Mouse (Mus musculus) liver, embryonic 14.5 days (tissue): ENCODE measurements at regions not wholly inside any gene's neighbourhood (a gene's known extent, or its start where the extent isn't known, plus 50 kb on each side); places are given as distances from the start of the nearest gene placed in this dataset.

Source experiments
- ATAC-seq: fragments of 200-750 bp; cut with Nextera tagmentation; 2 replicates; pipeline ENCODE4 v1.8.0; 2017; ENCODE audit warnings: moderate number of reproducible peaks, mild to moderate bottlenecking, moderate library complexity; ENCODE audit not compliant: insufficient read depth
- DNase-seq, 3 experiments: peaks; one replicate each; pipeline ENCODE4 v3.0.0-alpha.2; 2012 to 2013; ENCODE audit warnings: low read depth in 3 of 3, low spot score in 3 of 3
- H3K27ac ChIP-seq: fragments of 300-500 bp; sonication (generic); 2 replicates; pipeline ENCODE4 v1.5.1; 2014; ENCODE audit warnings: moderate library complexity, mild to moderate bottlenecking, control low read depth, inconsistent platforms
- H3K27me3 ChIP-seq: fragments of 300-500 bp; sonication (generic); 2 replicates; pipeline ENCODE4 v1.6.1; 2014; ENCODE audit warnings: mild to moderate bottlenecking, low read length, moderate library complexity; ENCODE audit not compliant: control insufficient read depth, insufficient read depth
- H3K36me3 ChIP-seq: fragments of 300-500 bp; sonication (generic); replicated peaks from 2 replicates; pipeline ENCODE4 v1.6.1; 2014; ENCODE audit warnings: low read depth; ENCODE audit not compliant: control insufficient read depth, insufficient read depth
- H3K4me1 ChIP-seq, 2 experiments: fragments of 200-500 bp in 1 of 2; fragments of 300-500 bp in 1 of 2; sonication (generic) in 1 of 2; replicated peaks; 2 replicates each; pipeline ENCODE4 v1.6.1; 2012 to 2014; ENCODE audit warnings: antibody characterized with exemption in 1 of 2, inconsistent platforms in 1 of 2, low read length in 1 of 2; ENCODE audit not compliant: control insufficient read depth in 2 of 2, insufficient read depth in 2 of 2
- H3K4me2 ChIP-seq: fragments of 300-500 bp; sonication (generic); 2 replicates; pipeline ENCODE4 v1.6.1; 2014; ENCODE audit warnings: low read depth, mild to moderate bottlenecking, control low read depth, moderate library complexity
- H3K4me3 ChIP-seq, 2 experiments: fragments of 200-500 bp in 1 of 2; fragments of 300-500 bp in 1 of 2; sonication (generic) in 1 of 2; 2 replicates each; pipeline ENCODE4 v1.5.1; 2012 to 2014; ENCODE audit warnings: low read depth in 2 of 2, low read length in 2 of 2, mild to moderate bottlenecking in 2 of 2, control low read depth in 1 of 2, inconsistent platforms in 1 of 2, moderate library complexity in 1 of 2; ENCODE audit not compliant: insufficient read depth in 1 of 2
- H3K9ac ChIP-seq: fragments of 300-500 bp; sonication (generic); replicated peaks from 2 replicates; pipeline ENCODE4 v1.6.1; 2014; ENCODE audit warnings: mild to moderate bottlenecking, control low read depth, moderate library complexity
- H3K9me3 ChIP-seq: fragments of 300-500 bp; sonication (generic); 2 replicates; pipeline ENCODE4 v1.6.1; 2016; ENCODE audit warnings: low read length, mixed read lengths; ENCODE audit not compliant: control insufficient read depth
- CTCF ChIP-seq: IDR thresholded peaks from 2 replicates; pipeline ENCODE4 v1.5.1; 2016; ENCODE audit warnings: antibody characterized with exemption, low read depth, control low read depth
- EP300 ChIP-seq: IDR thresholded peaks from 2 replicates; pipeline ENCODE4 v1.6.1; 2016; ENCODE audit warnings: antibody characterized with exemption, low read depth
- WGBS: fragments of 180-500 bp; shearing (Covaris S2); extraction: QIAGEN DNeasy Blood & Tissue Kit; methylation state at CpG from one replicate; pipeline ENCODE4 v1.1.7; 2014; ENCODE audit not compliant: insufficient replicate concordance; 5-methylcytosine and 5-hydroxymethylcytosine counted together

- Histone ChIP-seq H3K27ac (no peak overlapping the region), H3K4me2 (no peak overlapping the region), H3K27me3 (no peaks in the 10 kb centered on the region), H3K36me3 (no peaks in the 10 kb centered on the region), H3K9ac (no peak overlapping the region), H3K4me1 (no peaks in the 10 kb centered on the region), H3K4me3 (no peak overlapping the region), H3K9me3 (no peaks in the 10 kb centered on the region)
- ATAC-seq (no peak), DNase-seq (no peak)
- WGBS: 80% methylated on average over 2 of the region's 2 CpGs
- TF ChIP-seq EP300: no peak
- no peak for TF ChIP-seq CTCF
Measured at GRCm38 (mm10) chr4:131119621-131120020, 175.4 kb downstream of the Matn1 start.

- no peak for ATAC-seq
- Histone ChIP-seq H3K9me3 (no peaks in the 10 kb centered on the region), H3K4me2 (no peak overlapping the region), H3K36me3 (no peaks in the 10 kb centered on the region), H3K4me1 (no peaks in the 10 kb centered on the region), H3K27ac (no peak overlapping the region), H3K9ac (no peak overlapping the region), H3K4me3 (no peak overlapping the region), H3K27me3 (no peaks in the 10 kb centered on the region)
- TF ChIP-seq EP300: no peak
- TF ChIP-seq CTCF: no peak
- DNase-seq: no peak
- 73% methylated on average over 5 of the region's 5 CpGs for WGBS
Measured at GRCm38 (mm10) chr4:131120680-131121079, 176.5 kb downstream of the Matn1 start.

GRCm38 (mm10) chr4:131125975-131126374 lies 181.8 kb downstream of the Matn1 start:
- no peak for DNase-seq
- no peaks in the 10 kb centered on the region for H3K4me1 ChIP-seq
- no peak overlapping the region for H3K4me2 ChIP-seq
- no peaks in the 10 kb centered on the region for H3K36me3 ChIP-seq
- H3K27me3 ChIP-seq: no peaks in the 10 kb centered on the region
- no peak overlapping the region for H3K27ac ChIP-seq
- H3K9ac ChIP-seq: no peak overlapping the region
- ATAC-seq: no peak
- WGBS: 34% methylated on average over 7 of the region's 7 CpGs
- no peak overlapping the region for H3K4me3 ChIP-seq
- no peaks in the 10 kb centered on the region for H3K9me3 ChIP-seq
- TF ChIP-seq EP300: no peak
- TF ChIP-seq CTCF: no peak

GRCm38 (mm10) chr4:131126901-131127300 lies 182.7 kb downstream of the Matn1 start:
- 62% methylated on average over 6 of the region's 6 CpGs for WGBS
- Histone ChIP-seq H3K4me3 (no peak overlapping the region), H3K9me3 (no peaks in the 10 kb centered on the region), H3K27me3 (no peaks in the 10 kb centered on the region), H3K4me2 (no peak overlapping the region), H3K27ac (no peak overlapping the region), H3K36me3 (no peaks in the 10 kb centered on the region), H3K9ac (no peak overlapping the region), H3K4me1 (no peaks in the 10 kb centered on the region)
- TF ChIP-seq EP300: no peak
- no peak for TF ChIP-seq CTCF
- ATAC-seq (no peak), DNase-seq (no peak)

- Histone ChIP-seq H3K9ac (no peak overlapping the region), H3K4me3 (no peak overlapping the region), H3K9me3 (no peaks in the 10 kb centered on the region), H3K27ac (no peak overlapping the region), H3K27me3 (no peaks in the 10 kb centered on the region), H3K4me1 (no peaks in the 10 kb centered on the region), H3K36me3 (no peaks in the 10 kb centered on the region), H3K4me2 (no peak overlapping the region)
- TF ChIP-seq EP300: no peak
- no peak for DNase-seq
- 36% methylated on average over 3 of the region's 3 CpGs for whole genome bisulfite sequencing
- ATAC-seq: no peak
Measured at GRCm38 (mm10) chr4:131128646-131129045, 184.5 kb downstream of the Matn1 start.
